Mouse (Mus musculus): ENCODE measurements around the gene Gstt4.

DNA sequence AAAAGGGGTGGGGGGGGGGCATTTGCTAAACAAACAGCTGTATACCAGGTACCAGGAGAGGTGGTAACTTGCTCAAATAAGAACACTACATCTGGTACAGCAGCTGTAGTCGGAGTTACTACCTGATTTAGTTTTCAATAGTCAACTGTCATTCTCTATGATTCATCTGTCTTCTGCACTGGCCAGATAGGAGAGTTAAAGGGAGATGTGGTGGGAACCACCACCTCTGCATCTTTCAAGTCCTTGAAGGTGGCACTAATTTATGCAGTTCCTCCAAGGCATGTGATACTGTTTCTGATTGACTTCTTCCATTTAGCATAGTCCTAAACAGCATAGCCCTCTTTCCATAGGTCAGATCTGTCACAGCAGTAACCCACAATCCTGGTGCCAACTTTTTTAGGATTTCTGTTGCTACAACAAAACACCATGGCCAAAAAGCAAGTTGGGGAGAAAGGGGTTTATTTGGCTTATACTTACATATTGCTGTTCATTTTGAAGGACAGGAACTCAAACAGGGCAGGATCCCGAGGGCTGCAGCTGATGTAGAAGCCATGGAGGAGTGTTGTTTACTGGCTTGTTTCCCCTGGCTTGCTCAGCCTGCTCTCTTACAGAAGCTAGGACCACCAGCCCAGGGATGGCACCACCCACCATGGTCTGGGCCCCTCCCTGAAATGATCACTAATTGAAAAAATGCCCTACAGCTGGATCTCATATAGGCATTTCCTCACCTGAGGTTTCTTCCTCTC is 7.4 kb upstream of the Gstt4 start:
- TF ChIP-seq CTCF (IDR thresholded peaks at IDR 0.05; ENCODE audit: extremely low read depth, insufficient read length, insufficient replicate concordance, low read depth, low read length): no peak
- no peak for TF ChIP-seq POLR2A (IDR thresholded peaks at IDR 0.05; ENCODE audit: low read depth, low read length)

Measured in small intestine, adult 2 months (tissue).